Mouse (Mus musculus): ENCODE data around the gene Fkbp14.

DNA sequence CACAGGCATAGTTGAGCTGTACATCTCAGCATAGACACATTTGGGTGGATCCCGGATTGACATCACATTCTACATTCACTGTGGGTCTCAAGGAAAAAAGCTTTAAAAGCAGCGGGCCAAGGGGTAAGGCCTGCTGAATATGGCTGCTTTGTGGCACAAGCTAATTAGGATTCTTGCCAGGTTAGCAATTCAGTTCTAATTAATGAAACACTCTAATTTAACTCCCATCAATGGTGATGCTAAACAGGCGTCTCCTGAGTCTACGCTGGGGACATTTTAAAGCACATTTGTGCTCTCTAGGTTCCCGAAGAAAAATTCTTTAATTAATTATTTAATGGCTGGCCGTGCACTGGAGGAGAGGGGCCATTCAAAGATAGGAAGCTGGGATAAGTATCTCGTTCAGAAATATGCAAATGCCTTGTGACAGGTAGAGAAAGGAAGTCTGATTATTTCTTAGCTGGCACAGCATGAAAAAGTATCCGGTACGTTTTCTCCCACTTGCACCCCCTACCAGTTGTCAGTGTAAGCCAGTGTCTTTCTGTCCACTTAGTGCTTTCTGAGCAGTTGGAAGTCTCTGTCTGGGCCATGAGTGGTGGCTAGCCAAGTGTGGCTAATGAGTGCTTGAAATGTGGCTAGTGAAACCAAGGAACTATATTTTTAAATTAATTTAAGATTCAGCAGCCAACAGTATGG lies 44.2 kb downstream of the Fkbp14 start:
- TF ChIP-seq EP300 (IDR thresholded peaks at IDR 0.05; ENCODE audit: insufficient read depth, low read depth, low read length) (no peak), CTCF (IDR thresholded peaks at IDR 0.05) (no peak), POLR2A (IDR thresholded peaks at IDR 0.05; ENCODE audit: insufficient read depth, low read depth, low read length) (no peak)
